Mouse (Mus musculus) adrenal gland, postnatal 4 days (tissue): ENCODE measurements around the gene A730009L09Rik. TPM values are rescaled to one million over a fixed set of nuclear protein-coding genes. Genes with fewer than 3 reads are reported as not detected.

Experiments used
- DNase-seq, 2 experiments: peaks; one replicate each; pipeline ENCODE4 v3.0.0; 2021 to 2022; ENCODE audit warnings: low spot score in 2 of 2, mixed read lengths in 2 of 2
- total RNA-seq, 2 experiments: library from RNA; stranded (reverse); gene quantifications; 2 replicates each; pipeline ENCODE4 v1.2.3; 2021

The A730009L09Rik gene
- total RNA-seq, 2 experiments from 2014 or later, result not detected

GRCm38 (mm10) chr16:84559569-84560278 is 44.8 kb downstream of the A730009L09Rik start:
- DNase-seq, result no peak

- no peak for DNase-seq
Observed at GRCm38 (mm10) chr16:84560279-84560602, 45.3 kb downstream of the A730009L09Rik start.

Other genes with a start within 250 kb of the A730009L09Rik start
- gene Mrpl39, start 220.6 kb downstream of the A730009L09Rik start, total RNA-seq, result 10 to 100 TPM; 44.5 to 47.2 TPM